Comparison of ENCODE assay signal across 8 mouse cellular contexts in genomic region chr11:120186821-120187235, GRCm38 (mm10). TPM values are rescaled to one million over a fixed set of nuclear protein-coding genes. Genes with fewer than 3 reads are reported as not detected.
A peak's percentile ranks its signal among the peaks of the same experiment; 100 is the strongest.
DNase-seq lines count a peak whose midpoint lies in the region; ATAC-seq and TF ChIP-seq lines count a peak whose summit lies in the region.

No protein-coding gene starts in this region.

- H3K36me3 ChIP-seq in heart, embryonic 15.5 days: no peaks in the 10 kb centered on the region
- H3K36me3 ChIP-seq in midbrain, embryonic 13.5 days: no peaks in the 10 kb centered on the region

- H3K9me3 ChIP-seq in heart, embryonic 15.5 days (replicated peaks): no peaks in the 10 kb centered on the region
- H3K9me3 ChIP-seq in midbrain, embryonic 13.5 days: no peaks in the 10 kb centered on the region

- TF ChIP-seq CTCF in brain, embryonic 14.5 days (IDR thresholded peaks at IDR 0.05; ENCODE audit: borderline replicate concordance, extremely low read depth, insufficient read depth, insufficient read length): no peak

- no peak for ATAC-seq in heart, embryonic 15.5 days (replicated peaks; ENCODE audit: insufficient number of reproducible peaks, insufficient read depth, low FRiP score, low read depth)
- no peak for ATAC-seq in midbrain, embryonic 13.5 days

- peak overlapping the region; percentile 95 for H3K9ac ChIP-seq in heart, embryonic 15.5 days
- H3K9ac ChIP-seq in midbrain, embryonic 13.5 days (replicated peaks): peak overlapping the region; percentile 100

- WGBS in heart, embryonic 15.5 days: 8% methylated on average over 20 of the region's 20 CpGs
- under 1% methylated on average over 20 of the region's 20 CpGs for WGBS in midbrain, embryonic 13.5 days

- H3K27me3 ChIP-seq in heart, embryonic 15.5 days: no peaks in the 10 kb centered on the region
- no peaks in the 10 kb centered on the region for H3K27me3 ChIP-seq in midbrain, embryonic 13.5 days

- no peak for TF ChIP-seq POLR2A in brain, embryonic 14.5 days (IDR thresholded peaks at IDR 0.05; ENCODE audit: borderline replicate concordance, extremely low read depth, insufficient read depth, insufficient read length, poor library complexity, severe bottlenecking)

- peak overlapping the region; percentile 88 for H3K27ac ChIP-seq in heart, embryonic 15.5 days
- H3K27ac ChIP-seq in midbrain, embryonic 13.5 days: peak overlapping the region; percentile 98

- H3K4me3 ChIP-seq in heart, embryonic 15.5 days: peak overlapping the region; percentile 84
- H3K4me3 ChIP-seq in midbrain, embryonic 13.5 days (replicated peaks): peak overlapping the region; percentile 87

- peak; percentile 39 for DNase-seq in cerebellum, adult 8-10 months
- no peak for DNase-seq in cerebellum, adult 9-10 months
- DNase-seq in brain, embryonic 14.5 days (ENCODE audit: low read depth): peak; percentile 69
- DNase-seq in kidney, postnatal 14 days: peak; percentile 63
- DNase-seq in gastrocnemius, postnatal 25 days: no peak
- no peak for DNase-seq in MN1 (ENCODE audit: low spot score)

- H3K4me1 ChIP-seq in heart, embryonic 15.5 days (replicated peaks): peaks cover 64% of the 10 kb centered on the region
- peaks cover 67% of the 10 kb centered on the region for H3K4me1 ChIP-seq in midbrain, embryonic 13.5 days (replicated peaks)

- H3K4me2 ChIP-seq in heart, embryonic 15.5 days: peak overlapping the region; percentile 88
- H3K4me2 ChIP-seq in midbrain, embryonic 13.5 days (replicated peaks): peak overlapping the region; percentile 98

RNA-seq across cellular contexts. Expression of gene Slc38a10, which starts 35.7 kb away (rescaled TPM):
- 122 and 134 TPM in 2 replicates for polyA plus RNA-seq in brain, embryonic 14.5 days (2012; rRNA removed)
- 77.5 and 91.4 TPM in 2 replicates for polyA plus RNA-seq in heart, embryonic 15.5 days (2015; fragmentation: Nextera tagmentation; extraction: Ambion mirVana)
- polyA plus RNA-seq in midbrain, embryonic 13.5 days (2015; fragmentation: Nextera tagmentation; extraction: Ambion mirVana): 105 and 109 TPM in 2 replicates
- 10 to 100 TPM; 43.8 to 57.6 TPM for total RNA-seq in gastrocnemius, postnatal 25 days (2021)

RNA-seq across cellular contexts. Expression of gene Bahcc1, which starts 45.9 kb away (rescaled TPM):
- polyA plus RNA-seq in brain, embryonic 14.5 days (2012; rRNA removed): 29.0 and 47.0 TPM in 2 replicates
- polyA plus RNA-seq in heart, embryonic 15.5 days (2015; fragmentation: Nextera tagmentation; extraction: Ambion mirVana): 4.2 and 5.7 TPM in 2 replicates
- 17.4 and 19.5 TPM in 2 replicates for polyA plus RNA-seq in midbrain, embryonic 13.5 days (2015; fragmentation: Nextera tagmentation; extraction: Ambion mirVana)
- 1 to 10 TPM; 3.2 to 4.7 TPM for total RNA-seq in gastrocnemius, postnatal 25 days (2021)

Comparison
In these comparisons a context has a peak if more than half of its experiments do, and no peak if none do; other contexts are left out.
1. DNase-seq: peak in cerebellum, adult 8-10 months (single experiment), brain, embryonic 14.5 days (single experiment) and kidney, postnatal 14 days (single experiment); none in cerebellum, adult 9-10 months (single experiment), gastrocnemius, postnatal 25 days (single experiment) and MN1 (single experiment).